Mouse (Mus musculus): ENCODE measurements around the gene Hnrnpd.

The Hnrnpd gene

GRCm38 (mm10) chr5:99959236-99959936, 19.4 kb downstream of the Hnrnpd start:
- no peak for DNase-seq

GRCm38 (mm10) chr5:99958666-99959065, 20.1 kb downstream of the Hnrnpd start:
- no peak for DNase-seq

- DNase-seq: no peak
These were observed 24.9 kb downstream of the Hnrnpd start for GRCm38 (mm10) chr5:99953883-99954282.

DNA sequence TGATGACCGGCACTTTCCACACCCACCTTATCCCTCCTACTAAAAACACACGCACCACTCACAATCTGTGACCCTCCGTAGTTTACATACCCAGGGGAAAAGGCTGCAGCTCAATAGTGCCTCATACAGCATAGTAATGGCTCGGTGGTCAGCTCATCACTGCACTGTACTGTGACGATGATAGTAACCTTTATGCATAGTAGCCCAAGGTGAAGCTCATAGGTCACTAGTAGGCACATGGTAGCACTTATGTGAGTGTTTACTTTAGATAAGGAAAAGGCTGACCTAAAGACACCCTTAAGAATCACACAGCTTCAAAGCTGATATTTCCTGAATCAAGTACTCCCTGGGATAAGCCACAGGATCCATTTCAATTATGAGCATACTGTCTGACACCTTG, 26.2 kb downstream of the Hnrnpd start:
- DNase-seq: no peak

DNA sequence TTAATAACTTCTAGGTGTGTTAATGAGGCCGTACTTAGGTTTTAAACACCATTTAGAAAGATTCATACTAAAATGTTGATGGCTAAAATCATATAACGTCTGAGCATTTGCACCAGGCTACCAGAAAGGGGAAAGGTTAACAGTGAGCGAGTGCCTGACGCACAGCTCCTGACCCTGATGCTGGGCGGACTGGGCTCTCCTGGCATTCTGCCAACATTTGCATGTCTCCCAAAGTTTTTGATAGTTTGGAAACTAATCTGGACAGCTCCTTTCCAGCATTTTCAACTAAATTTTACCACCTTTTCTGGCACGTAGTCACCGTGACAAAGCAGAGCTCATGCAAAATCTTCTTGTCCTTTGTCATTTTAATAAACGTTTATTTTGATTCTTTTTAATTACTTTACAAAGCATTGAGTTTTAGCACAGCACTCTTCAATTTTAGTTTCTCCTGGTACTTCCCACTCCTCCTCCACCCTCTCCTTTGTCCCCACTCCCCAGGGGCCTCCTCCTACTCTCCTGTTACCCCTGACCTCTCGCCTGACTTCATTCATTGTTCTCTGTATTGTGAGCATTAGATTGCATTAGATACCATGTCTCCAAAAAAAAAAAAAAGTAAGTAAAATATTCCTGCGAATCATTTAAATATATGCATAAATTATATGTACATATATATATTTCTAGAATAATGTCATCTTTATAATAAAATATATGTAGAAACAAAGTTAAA, 36.8 kb downstream of the Hnrnpd start:
- no peak for DNase-seq

DNA sequence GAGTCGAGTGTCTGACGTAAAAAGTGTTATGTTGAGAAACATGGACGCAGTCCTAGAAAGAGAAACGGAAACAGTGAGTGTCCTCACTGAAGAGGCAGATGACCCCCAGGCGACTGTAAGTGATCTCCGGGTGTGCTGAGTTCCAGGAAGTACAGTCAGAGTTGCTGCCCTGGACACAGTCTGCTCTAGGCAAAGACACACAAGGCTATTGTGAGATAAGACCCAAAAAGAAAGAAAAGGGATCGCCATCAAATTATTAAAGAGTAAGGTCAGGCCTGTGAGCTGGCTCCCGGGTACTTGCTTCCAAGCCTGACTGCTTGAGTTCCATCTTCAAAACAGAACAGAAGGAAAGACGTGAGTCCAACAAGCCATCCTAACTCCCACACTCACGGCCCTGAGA, 37.5 kb downstream of the Hnrnpd start:
- no peak for DNase-seq

- no peak for DNase-seq
These were observed 39.3 kb downstream of the Hnrnpd start for GRCm38 (mm10) chr5:99939440-99939839.

- no peak for DNase-seq
These were observed 46.8 kb downstream of the Hnrnpd start for GRCm38 (mm10) chr5:99931910-99932309.

- DNase-seq: peak; percentile 39 to 43
These were observed 50.8 kb downstream of the Hnrnpd start for GRCm38 (mm10) chr5:99927951-99928350.

DNA sequence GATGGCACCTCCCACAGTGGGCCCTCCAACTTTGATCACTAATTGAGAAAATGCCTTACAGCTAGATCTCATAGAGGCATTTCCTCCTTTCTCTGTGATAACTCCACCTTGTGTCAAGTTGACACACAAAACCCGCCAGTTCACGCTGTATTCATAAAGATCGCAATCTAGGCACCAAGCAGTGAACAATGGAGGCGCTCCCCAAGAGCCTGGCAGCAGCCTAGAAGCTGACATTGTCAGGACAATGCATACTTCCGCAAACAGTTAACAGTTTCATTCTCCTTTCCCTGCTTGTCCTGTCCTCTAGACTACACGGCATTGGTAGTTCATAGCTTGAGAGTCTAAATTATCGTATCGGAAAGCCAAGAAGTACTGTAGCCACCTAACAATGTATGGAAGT, 56.7 kb downstream of the Hnrnpd start:
- DNase-seq: no peak

DNA sequence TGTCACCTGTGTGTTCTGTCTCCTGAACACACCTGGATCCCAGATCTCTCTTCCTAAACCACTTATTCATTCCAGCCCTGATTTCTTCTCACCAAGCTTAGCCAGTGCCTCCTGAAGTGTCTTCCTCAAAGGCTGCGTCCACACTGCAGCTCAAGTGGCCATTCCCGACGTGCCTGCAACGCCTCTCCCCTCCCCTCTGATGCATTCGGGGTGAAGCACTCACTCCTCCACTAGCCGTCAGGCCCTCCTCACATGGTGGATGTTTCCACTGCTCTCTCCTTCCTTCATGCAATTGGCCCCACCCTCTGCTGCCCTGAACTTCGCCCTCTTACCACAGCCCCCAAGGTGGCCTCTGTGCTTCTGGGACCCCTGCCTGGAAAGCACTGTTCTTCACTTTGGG, 63.2 kb downstream of the Hnrnpd start:
- no peak for DNase-seq

GRCm38 (mm10) chr5:99906181-99906956, 72.4 kb downstream of the Hnrnpd start, which contains the start of gene Vamp9:
Vamp9 (plus strand) TSS chr5:99906254.
- DNase-seq: peak; percentile 93

Measured in thymus, postnatal 36 days (tissue).